Comparison of ENCODE assay signal across 20 mouse cellular contexts in genomic region chr6:6280812-6281568, GRCm38 (mm10).
DNase-seq lines count a peak whose midpoint lies in the region; ATAC-seq and TF ChIP-seq lines count a peak whose summit lies in the region.
"Had no signal": no experiment of that assay in that cellular context is flagged by ENCODE, and none has a peak within 500 bp of the region (broad histone marks: within the 10 kb centered on the region; RNA-seq: fewer than 3 reads in every experiment).

No protein-coding gene starts in this region.

- 0 out of 2 replicates have a peak, but pooled peaks cover 3% of the 10 kb centered on the region for H3K9me3 ChIP-seq in heart, embryonic 11.5 days (replicated peaks; ENCODE audit: control insufficient read depth, low read length)
- H3K9me3 ChIP-seq: embryonic facial prominence, embryonic 12.5 days; hindbrain, embryonic 12.5 days; limb, embryonic 15.5 days; neural tube, embryonic 15.5 days had no signal

- ATAC-seq in heart, embryonic 11.5 days (replicated peaks; ENCODE audit: insufficient number of reproducible peaks, low FRiP score, low TSS enrichment), result no peak
- ATAC-seq in megakaryocyte, adult 5-6 weeks (ENCODE audit: poor library complexity, severe bottlenecking), result peak; percentile 95
- ATAC-seq: forebrain, postnatal 0 days; inflammation-experienced regulatory T-cells, adult 6 months had no signal

- no peaks in the 10 kb centered on the region for H3K36me3 ChIP-seq in heart, embryonic 11.5 days (ENCODE audit: control insufficient read depth, insufficient read depth, low read length)
- H3K36me3 ChIP-seq: embryonic facial prominence, embryonic 12.5 days; hindbrain, embryonic 12.5 days; limb, embryonic 15.5 days; neural tube, embryonic 15.5 days had no signal

- DNase-seq in heart, adult 18-20 months, result peak; percentile 28 to 68
- DNase-seq in 416B (ENCODE audit: low read depth), result peak; percentile 31
- DNase-seq in embryo, embryonic 10.5 days (ENCODE audit: low spot score), result no peak
- DNase-seq in right cerebral cortex, postnatal 25 days, result no peak
- DNase-seq: cerebellum, adult 2 months; forebrain, postnatal 0 days; kidney, adult 9 months; kidney, postnatal 4 days; lung, postnatal 10 days; right cerebral cortex, postnatal 4 days had no signal

- H3K27me3 ChIP-seq in heart, embryonic 11.5 days (ENCODE audit: control insufficient read depth, insufficient read depth, low read length), result no peaks in the 10 kb centered on the region
- H3K27me3 ChIP-seq: embryonic facial prominence, embryonic 12.5 days; hindbrain, embryonic 12.5 days; limb, embryonic 15.5 days; neural tube, embryonic 15.5 days had no signal

- no peaks in the 10 kb centered on the region for H3K4me1 ChIP-seq in heart, embryonic 11.5 days (ENCODE audit: control insufficient read depth, insufficient read depth, low read length)
- peaks cover 17% of the 10 kb centered on the region for H3K4me1 ChIP-seq in bone marrow macrophage, adult 2 months (ENCODE audit: control insufficient read depth, insufficient read depth, low read length)
- H3K4me1 ChIP-seq: embryonic facial prominence, embryonic 12.5 days; hindbrain, embryonic 12.5 days; limb, embryonic 15.5 days; neural tube, embryonic 15.5 days had no signal

- no peak overlapping the region for H3K4me3 ChIP-seq in heart, embryonic 11.5 days (ENCODE audit: low read depth, low read length)
- H3K4me3 ChIP-seq in bone marrow macrophage, adult 2 months (ENCODE audit: insufficient read depth, low read length), result no peak overlapping the region
- H3K4me3 ChIP-seq: embryonic facial prominence, embryonic 12.5 days; hindbrain, embryonic 12.5 days; limb, embryonic 15.5 days; myocyte; neural tube, embryonic 15.5 days had no signal

- 78% methylated on average over 17 of the region's 17 CpGs for WGBS in heart, embryonic 11.5 days (ENCODE audit: insufficient replicate concordance)

- H3K9ac ChIP-seq in heart, embryonic 11.5 days (ENCODE audit: low read depth, low read length), result no peak overlapping the region
- H3K9ac ChIP-seq: embryonic facial prominence, embryonic 12.5 days; forebrain, postnatal 0 days; hindbrain, embryonic 12.5 days; limb, embryonic 15.5 days; neural tube, embryonic 15.5 days had no signal

- H3K4me2 ChIP-seq in heart, embryonic 11.5 days, result no peak overlapping the region
- H3K4me2 ChIP-seq: embryonic facial prominence, embryonic 12.5 days; hindbrain, embryonic 12.5 days; limb, embryonic 15.5 days; midbrain, embryonic 11.5 days; neural tube, embryonic 15.5 days had no signal

- TF ChIP-seq CTCF in bone marrow macrophage, adult 2 months (IDR thresholded peaks at IDR 0.05; ENCODE audit: low read depth, low read length), result no peak

- no peak for TF ChIP-seq POLR2A in bone marrow macrophage, adult 2 months (IDR thresholded peaks at IDR 0.05; ENCODE audit: borderline replicate concordance, low read depth, low read length)

- H3K27ac ChIP-seq in heart, embryonic 11.5 days (ENCODE audit: low read depth, low read length), result no peak overlapping the region
- H3K27ac ChIP-seq in bone marrow macrophage, adult 2 months (ENCODE audit: insufficient read depth, low read depth, low read length), result peak overlapping the region; percentile 80
- H3K27ac ChIP-seq: embryonic facial prominence, embryonic 12.5 days; hindbrain, embryonic 12.5 days; limb, embryonic 15.5 days; neural tube, embryonic 15.5 days had no signal

Comparison
In these comparisons a context has a peak if more than half of its experiments do, and no peak if none do; other contexts are left out.
1. DNase-seq: peak in heart, adult 18-20 months (2 of 2) and 416B (single experiment); none in embryo, embryonic 10.5 days (single experiment) and right cerebral cortex, postnatal 25 days (single experiment).